Mouse (Mus musculus) heart, embryonic 10.5 days (tissue): ENCODE data around the gene Bcl2l2. TPM values are rescaled to one million over a fixed set of nuclear protein-coding genes. Genes with fewer than 3 reads are reported as not detected.

Experiments
- DNase-seq: peaks from one replicate; pipeline ENCODE4 v3.0.0-alpha.2; 2017; ENCODE audit warnings: low spot score
- H3K27ac ChIP-seq: fragments of 300-500 bp; sonication (generic); 2 replicates; pipeline ENCODE4 v1.5.1; 2016; ENCODE audit warnings: mild to moderate bottlenecking
- H3K27me3 ChIP-seq: fragments of 300-500 bp; sonication (generic); 2 replicates; pipeline ENCODE4 v1.6.1; 2016; ENCODE audit warnings: mild to moderate bottlenecking; ENCODE audit not compliant: poor library complexity, insufficient read depth, severe bottlenecking
- H3K36me3 ChIP-seq: fragments of 300-500 bp; sonication (generic); 2 replicates; pipeline ENCODE4 v1.6.1; 2016; ENCODE audit warnings: mild to moderate bottlenecking, moderate library complexity
- H3K4me1 ChIP-seq: fragments of 300-500 bp; sonication (generic); 2 replicates; pipeline ENCODE4 v1.6.1; 2016; ENCODE audit warnings: mild to moderate bottlenecking
- H3K4me3 ChIP-seq: fragments of 300-500 bp; sonication (generic); 2 replicates; pipeline ENCODE4 v1.5.1; 2016; ENCODE audit warnings: mild to moderate bottlenecking, moderate library complexity
- H3K9me3 ChIP-seq: fragments of 300-500 bp; sonication (generic); 2 replicates; pipeline ENCODE4 v1.6.1; 2016; ENCODE audit warnings: mild to moderate bottlenecking, moderate library complexity
- WGBS: fragments of 180-500 bp; shearing (Covaris S2); methylation state at CpG from one replicate; pipeline ENCODE4 v1.1.7; 2016; 5-methylcytosine and 5-hydroxymethylcytosine counted together
- polyA plus RNA-seq: library from polyadenylated mRNA; unstranded; fragments of >200 nt; fragmentation: Nextera tagmentation; extraction: Ambion mirVana; gene quantifications from 2 replicates; pipeline ENCODE4 v1.2.1, GENCODE M21; 2016

Bcl2l2 gene
- polyA plus RNA-seq, 1 experiment from 2014 or later: 3.0 TPM

- no peak for DNase-seq
- no peaks in the 10 kb centered on the region for H3K9me3 ChIP-seq
- H3K27me3 ChIP-seq: no peaks in the 10 kb centered on the region
- 87% methylated on average over 5 of the region's 5 CpGs for WGBS
- H3K27ac ChIP-seq: no peak within 1 kb of the TSS
- no peaks in the 10 kb centered on the region for H3K36me3 ChIP-seq
- H3K4me3 ChIP-seq: no peak within 1 kb of the TSS
- H3K4me1 ChIP-seq: peaks cover 6% of the 10 kb centered on the region
These were observed 12.3 kb upstream of the Bcl2l2 start, which contains the start of gene Homez for GRCm38 (mm10) chr14:54870861-54871260. Gene Homez (minus strand): TSS chr14:54870961.

DNA sequence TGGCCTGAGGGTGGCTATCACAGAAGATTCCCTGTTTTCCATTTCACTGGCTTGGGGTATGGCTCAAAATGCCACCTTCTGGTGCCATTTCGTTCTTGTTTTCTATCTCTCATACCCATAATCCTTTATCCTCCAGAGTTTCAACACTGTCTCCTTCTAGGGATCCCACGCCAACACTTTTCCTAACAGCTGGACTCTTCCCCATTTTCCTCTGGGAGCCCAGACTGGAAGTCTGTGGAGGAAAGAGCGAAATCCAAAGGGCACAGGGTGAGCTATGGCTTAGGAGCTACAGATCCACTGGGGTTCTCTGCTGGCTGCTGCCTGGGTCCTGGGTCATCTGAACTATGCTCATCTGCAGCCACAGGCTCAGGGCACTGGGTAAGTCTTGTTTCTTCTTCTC lies 9.0 kb upstream of the Bcl2l2 start:
- no peak for DNase-seq
- no peak overlapping the region for H3K27ac ChIP-seq
- H3K4me1 ChIP-seq: peaks cover 20% of the 10 kb centered on the region
- H3K9me3 ChIP-seq: no peaks in the 10 kb centered on the region
- H3K27me3 ChIP-seq: no peaks in the 10 kb centered on the region
- 91% methylated on average over 3 of the region's 3 CpGs for WGBS
- no peak overlapping the region for H3K4me3 ChIP-seq
- no peaks in the 10 kb centered on the region for H3K36me3 ChIP-seq

DNA sequence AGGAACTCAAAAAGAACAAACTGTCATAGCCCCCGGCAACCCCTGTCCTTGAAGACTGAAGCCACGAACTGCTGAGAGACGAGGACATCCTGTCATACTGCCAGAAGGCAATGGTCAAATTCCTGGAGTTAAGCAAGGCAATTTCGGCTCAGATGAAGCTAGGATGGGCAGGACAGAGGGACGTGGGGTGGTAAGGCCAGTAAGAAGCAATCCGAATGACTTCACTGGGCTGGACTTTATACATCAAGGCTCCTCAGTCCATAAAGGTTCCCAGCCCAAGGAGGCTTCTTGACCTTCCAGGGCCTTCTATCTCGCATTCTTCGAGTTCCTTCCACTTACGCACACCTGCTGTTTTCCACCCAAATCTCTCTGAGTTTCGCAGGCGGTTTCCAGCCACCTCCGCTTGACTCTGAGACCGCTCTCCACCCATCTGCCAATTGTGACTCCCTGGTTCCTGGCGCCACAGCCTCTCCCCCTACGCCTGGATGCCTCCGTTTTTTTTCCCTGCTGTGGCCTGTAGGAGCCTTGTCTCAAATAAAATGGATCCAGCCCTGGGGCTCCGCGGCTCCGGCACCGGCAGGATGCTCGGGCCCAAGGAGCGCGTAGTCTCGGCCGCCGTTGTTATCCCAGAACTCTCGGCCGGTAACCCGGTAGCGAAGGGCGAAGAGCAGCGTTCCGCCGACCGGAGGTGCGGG lies 7.2 kb upstream of the Bcl2l2 start:
- peak; percentile 80 for DNase-seq
- H3K4me3 ChIP-seq: peak overlapping the region; percentile 70
- no peaks in the 10 kb centered on the region for H3K36me3 ChIP-seq
- WGBS: 1% methylated on average over 36 of the region's 36 CpGs
- peaks cover 20% of the 10 kb centered on the region for H3K4me1 ChIP-seq
- no peaks in the 10 kb centered on the region for H3K9me3 ChIP-seq
- H3K27me3 ChIP-seq: no peaks in the 10 kb centered on the region
- peak overlapping the region; percentile 91 for H3K27ac ChIP-seq

GRCm38 (mm10) chr14:54876539-54877047 lies 6.6 kb upstream of the Bcl2l2 start:
- WGBS: under 1% methylated on average over 52 of the region's 72 CpGs
- Histone ChIP-seq H3K4me1 (peaks cover 22% of the 10 kb centered on the region), H3K4me3 (peak overlapping the region; percentile 70), H3K9me3 (no peaks in the 10 kb centered on the region), H3K36me3 (no peaks in the 10 kb centered on the region), H3K27me3 (no peaks in the 10 kb centered on the region), H3K27ac (peak overlapping the region; percentile 91)
- DNase-seq: peak; percentile 92

- Histone ChIP-seq H3K9me3 (no peaks in the 10 kb centered on the region), H3K36me3 (no peaks in the 10 kb centered on the region), H3K4me1 (peaks cover 22% of the 10 kb centered on the region), H3K27ac (peak within 1 kb of the TSS; percentile 91), H3K4me3 (peak within 1 kb of the TSS; percentile 70), H3K27me3 (no peaks in the 10 kb centered on the region)
- WGBS: under 1% methylated on average over 61 of the region's 61 CpGs
- peak; percentile 91 for DNase-seq
These were observed 6.0 kb upstream of the Bcl2l2 start, which contains the start of gene Ppp1r3e for GRCm38 (mm10) chr14:54877048-54877715. Gene Ppp1r3e (minus strand): TSS chr14:54877550.

- peak overlapping the region; percentile 78 for H3K4me3 ChIP-seq
- 22% methylated on average over 21 of the region's 21 CpGs for WGBS
- no peak for DNase-seq
- H3K36me3 ChIP-seq: peaks cover 27% of the 10 kb centered on the region; the same call in 1 of the 2 replicates
- H3K27me3 ChIP-seq: no peaks in the 10 kb centered on the region
- peak overlapping the region; percentile 92 for H3K27ac ChIP-seq
- peaks cover 35% of the 10 kb centered on the region for H3K4me1 ChIP-seq
- H3K9me3 ChIP-seq: no peaks in the 10 kb centered on the region
These were observed 990 bp downstream of the Bcl2l2 start for GRCm38 (mm10) chr14:54884022-54884712.

GRCm38 (mm10) chr14:54885309-54885708 lies 2.1 kb downstream of the Bcl2l2 start:
- no peaks in the 10 kb centered on the region for H3K27me3 ChIP-seq
- DNase-seq: no peak
- no peak overlapping the region for H3K4me3 ChIP-seq
- H3K9me3 ChIP-seq: no peaks in the 10 kb centered on the region
- H3K36me3 ChIP-seq: peaks cover 27% of the 10 kb centered on the region; the same call in 1 of the 2 replicates
- WGBS: 87% methylated on average over 11 of the region's 11 CpGs
- H3K27ac ChIP-seq: peak overlapping the region; percentile 29; the same call in 1 of the 2 replicates
- peaks cover 35% of the 10 kb centered on the region for H3K4me1 ChIP-seq

DNA sequence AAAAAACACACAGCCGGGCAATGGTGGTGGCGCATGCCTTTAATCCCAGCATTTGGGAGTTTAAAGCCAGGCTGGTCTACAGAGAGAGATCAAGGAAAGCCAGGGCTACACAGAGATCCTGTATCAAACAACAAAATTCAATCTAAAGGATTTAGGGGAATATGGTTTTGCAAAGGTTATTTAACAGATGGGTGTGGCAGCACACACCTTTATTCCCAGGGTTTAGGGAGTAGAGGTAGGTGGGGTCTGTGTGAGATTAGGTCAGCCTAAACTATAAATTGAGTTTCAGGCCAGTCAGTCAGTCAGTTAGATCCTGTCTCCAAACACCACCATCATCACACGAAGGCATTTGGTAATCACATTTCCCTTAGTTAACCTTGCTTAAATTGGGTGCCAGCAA lies 9.0 kb downstream of the Bcl2l2 start, which contains the start of gene Pabpn1:
Gene Pabpn1, plus strand, starts transcription at position 301 of the 400 bp plus-strand sequence.
- H3K36me3 ChIP-seq: peaks cover 20% of the 10 kb centered on the region
- H3K4me3 ChIP-seq: peak within 1 kb of the TSS; percentile 80
- peaks cover 15% of the 10 kb centered on the region for H3K4me1 ChIP-seq
- WGBS: 92% methylated on average over 3 of the region's 3 CpGs
- H3K27ac ChIP-seq: peak within 1 kb of the TSS; percentile 97
- no peak for DNase-seq
- no peaks in the 10 kb centered on the region for H3K9me3 ChIP-seq
- H3K27me3 ChIP-seq: no peaks in the 10 kb centered on the region

GRCm38 (mm10) chr14:54893651-54894181 lies 10.5 kb downstream of the Bcl2l2 start:
- peak overlapping the region; percentile 97 for H3K27ac ChIP-seq
- DNase-seq: peak; percentile 100
- peaks cover 33% of the 10 kb centered on the region for H3K36me3 ChIP-seq
- peak overlapping the region; percentile 80 for H3K4me3 ChIP-seq
- no peaks in the 10 kb centered on the region for H3K9me3 ChIP-seq
- WGBS: under 1% methylated on average over 38 of the region's 38 CpGs
- H3K4me1 ChIP-seq: peaks cover 23% of the 10 kb centered on the region
- no peaks in the 10 kb centered on the region for H3K27me3 ChIP-seq

DNA sequence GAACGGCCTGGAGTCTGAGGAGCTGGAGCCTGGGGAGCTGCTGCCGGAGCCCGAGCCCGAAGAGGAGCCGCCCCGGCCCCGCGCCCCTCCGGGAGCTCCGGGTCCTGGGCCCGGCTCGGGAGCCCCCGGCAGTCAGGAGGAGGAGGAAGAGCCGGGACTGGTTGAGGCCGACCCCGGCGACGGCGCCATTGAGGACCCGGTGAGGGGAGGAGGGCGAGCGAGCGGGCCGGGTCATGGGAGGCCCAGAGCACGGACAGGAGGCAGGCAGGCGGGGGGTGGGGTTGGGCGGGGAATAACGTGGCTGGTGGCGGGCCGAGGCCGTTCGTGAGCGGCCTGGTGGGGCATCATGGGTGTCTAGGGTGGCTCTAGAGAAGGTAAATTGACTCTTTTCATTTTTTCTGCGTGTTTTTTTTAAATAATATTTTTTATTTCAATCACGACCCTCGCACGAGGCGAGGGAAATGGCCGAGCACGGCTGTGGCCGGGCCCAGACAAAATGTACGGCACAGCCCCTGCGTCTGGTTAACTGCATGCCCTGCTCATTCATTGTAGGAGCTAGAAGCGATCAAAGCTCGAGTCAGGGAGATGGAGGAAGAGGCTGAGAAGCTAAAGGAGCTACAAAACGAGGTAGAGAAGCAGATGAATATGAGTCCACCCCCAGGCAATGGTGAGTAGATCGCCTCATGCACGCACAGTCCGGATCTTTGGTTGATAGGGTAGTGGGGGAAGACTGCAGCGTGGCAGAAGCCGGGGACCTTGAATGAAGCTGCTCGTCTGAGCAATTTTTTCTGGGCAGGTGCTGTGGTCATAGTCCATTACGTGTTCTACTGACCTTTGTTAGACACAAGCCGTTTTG lies 11.3 kb downstream of the Bcl2l2 start:
- peak overlapping the region; percentile 97 for H3K27ac ChIP-seq
- under 1% methylated on average over 54 of the region's 54 CpGs for WGBS

DNA sequence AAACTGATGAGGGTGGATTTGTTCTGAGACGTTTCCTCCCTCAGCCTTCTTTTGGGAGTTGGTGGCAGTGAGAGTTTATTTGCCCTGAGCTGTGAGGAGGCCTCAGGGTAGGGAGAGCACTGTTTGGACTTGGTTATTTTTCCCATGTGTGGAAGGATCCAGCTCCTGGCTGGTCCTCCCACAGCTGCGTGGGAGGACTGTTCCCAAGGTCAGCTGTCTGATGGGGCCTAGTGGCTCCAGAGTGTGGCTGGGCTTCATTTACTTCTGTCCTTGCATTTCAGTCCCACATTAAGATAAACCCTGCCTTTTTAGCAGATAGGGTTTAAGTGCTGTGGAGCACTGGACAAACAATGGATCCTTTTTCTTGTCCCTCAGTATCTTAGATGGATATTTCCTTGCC lies 14.3 kb downstream of the Bcl2l2 start:
- no peak for DNase-seq
- Histone ChIP-seq H3K27me3 (no peaks in the 10 kb centered on the region), H3K4me1 (peaks cover 23% of the 10 kb centered on the region), H3K4me3 (no peak overlapping the region), H3K9me3 (no peaks in the 10 kb centered on the region), H3K27ac (peak overlapping the region; percentile 29; the same call in 1 of the 2 replicates), H3K36me3 (peaks cover 37% of the 10 kb centered on the region)
- 55% methylated on average over 2 of the region's 2 CpGs for WGBS

More for the DNA sequence above, 11.3 kb downstream of the Bcl2l2 start:
- no peaks in the 10 kb centered on the region for H3K9me3 ChIP-seq
- peaks cover 37% of the 10 kb centered on the region for H3K36me3 ChIP-seq
- peak; percentile 87 for DNase-seq
- H3K27me3 ChIP-seq: no peaks in the 10 kb centered on the region
- H3K4me1 ChIP-seq: peaks cover 23% of the 10 kb centered on the region
- H3K4me3 ChIP-seq: peak overlapping the region; percentile 80

DNA sequence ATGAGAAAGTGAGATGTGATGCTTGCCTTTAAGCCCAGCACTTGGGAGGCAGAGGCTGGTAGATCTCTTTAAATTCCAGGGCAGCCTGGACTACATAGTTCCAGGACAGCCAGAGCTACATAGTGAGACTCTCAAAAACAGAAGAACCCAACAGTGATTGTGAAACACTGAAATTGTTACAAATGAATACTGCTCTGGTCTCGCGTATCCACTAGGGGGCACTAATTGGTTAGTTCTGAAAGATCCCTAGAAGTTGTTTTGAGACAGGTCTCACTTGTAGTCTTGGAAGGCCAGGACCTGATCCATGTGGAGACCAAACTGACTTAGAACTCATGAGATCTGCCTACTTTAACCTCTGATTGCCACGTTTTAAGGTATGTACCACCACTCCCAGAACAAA lies 17.2 kb downstream of the Bcl2l2 start:
- Histone ChIP-seq H3K27me3 (no peaks in the 10 kb centered on the region), H3K4me3 (no peak overlapping the region), H3K4me1 (peaks cover 19% of the 10 kb centered on the region), H3K36me3 (peaks cover 38% of the 10 kb centered on the region), H3K27ac (no peak overlapping the region), H3K9me3 (no peaks in the 10 kb centered on the region)
- DNase-seq: no peak
- WGBS: 0% methylated on average over 3 of the region's 3 CpGs
